Mouse (Mus musculus): ENCODE data around the gene Tnks2. TPM values are rescaled to one million over a fixed set of nuclear protein-coding genes. Genes with fewer than 3 reads are reported as not detected.

Tnks2 gene
- total and polyA plus RNA-seq, 3 experiments, result 59.7 to 90.5 (median 73.1) TPM

GRCm38 (mm10) chr19:36845924-36846323 is 11.9 kb downstream of the Tnks2 start:
- H3K27me3 ChIP-seq (replicated peaks), result no peaks in the 10 kb centered on the region
- H3K4me1 ChIP-seq (ENCODE audit: control insufficient read depth in 1 of 2, insufficient read depth in 2 of 2), result no peaks in the 10 kb centered on the region
- H3K36me3 ChIP-seq (replicated peaks in 1 of 2; ENCODE audit: control insufficient read depth in 1 of 2, insufficient read depth in 1 of 2, low read length in 1 of 2), result peaks cover 36 to 81% of the 10 kb centered on the region in 2 experiments
- no peaks in the 10 kb centered on the region for H3K9me3 ChIP-seq (replicated peaks; ENCODE audit: low read length)
- H3K79me2 ChIP-seq (replicated peaks; ENCODE audit: control insufficient read depth, extremely low read depth, insufficient read depth, poor library complexity, severe bottlenecking), result peaks cover 54% of the 10 kb centered on the region
- H3K4me2 ChIP-seq (ENCODE audit: insufficient read depth, low read depth, poor library complexity, severe bottlenecking), result no peak overlapping the region
- no peak overlapping the region for H3K27ac ChIP-seq (ENCODE audit: insufficient read depth, low read depth)
- no peak overlapping the region for H3K4me3 ChIP-seq (replicated peaks in 1 of 3; ENCODE audit: low read depth in 2 of 3, low read length in 2 of 3, poor library complexity in 1 of 3)
- no peak overlapping the region for H3K9ac ChIP-seq (ENCODE audit: insufficient read depth, low read depth)
- dilution Hi-C loops (cut with MboI; ENCODE audit: extremely low pct_ligation_motif_present, extremely low pct_unique_long_range_greater_than_20kb, low sequenced_read_pairs) (no loop called here), in situ Hi-C loops (cut with MboI; ENCODE audit: low pct_ligation_motif_present, low pct_unique_long_range_greater_than_20kb, low sequenced_read_pairs) (loop anchor here (25.0 kb wide), 1 partner anchor 416 kb away; no protein-coding TSS in a partner anchor)
- TF ChIP-seq RCOR1 (conservative IDR thresholded peaks at IDR 0.05; ENCODE audit: low read depth, low read length), result no peak
- no peak for TF ChIP-seq NRF1 (IDR thresholded peaks at IDR 0.05; ENCODE audit: low read depth, low read length)
- DNase-seq (ENCODE audit: extremely low read depth), result no peak

GRCm38 (mm10) chr19:36853831-36854230 is 19.8 kb downstream of the Tnks2 start:
- H3K79me2 ChIP-seq (replicated peaks; ENCODE audit: control insufficient read depth, extremely low read depth, insufficient read depth, poor library complexity, severe bottlenecking), result peaks cover 5% of the 10 kb centered on the region; the same call in 1 of the 2 replicates
- H3K27ac ChIP-seq (ENCODE audit: insufficient read depth, low read depth), result no peak overlapping the region
- no peak overlapping the region for H3K4me3 ChIP-seq (replicated peaks in 1 of 3; ENCODE audit: low read depth in 2 of 3, low read length in 2 of 3, poor library complexity in 1 of 3)
- no peak for DNase-seq (ENCODE audit: extremely low read depth)
- H3K4me1 ChIP-seq (ENCODE audit: control insufficient read depth in 1 of 2, insufficient read depth in 2 of 2), result no peaks in the 10 kb centered on the region
- in situ Hi-C loops (cut with MboI; ENCODE audit: low pct_ligation_motif_present, low pct_unique_long_range_greater_than_20kb, low sequenced_read_pairs), result loop anchor here (10.0 kb wide), 1 partner anchor 141 kb away; no protein-coding TSS in a partner anchor
- H3K9ac ChIP-seq (ENCODE audit: insufficient read depth, low read depth), result no peak overlapping the region
- dilution Hi-C loops (cut with MboI; ENCODE audit: extremely low pct_ligation_motif_present, extremely low pct_unique_long_range_greater_than_20kb, low sequenced_read_pairs), result no loop called here
- peaks cover 41 to 84% of the 10 kb centered on the region in 2 experiments for H3K36me3 ChIP-seq (replicated peaks in 1 of 2; ENCODE audit: control insufficient read depth in 1 of 2, insufficient read depth in 1 of 2, low read length in 1 of 2)
- H3K4me2 ChIP-seq (ENCODE audit: insufficient read depth, low read depth, poor library complexity, severe bottlenecking), result no peak overlapping the region
- H3K9me3 ChIP-seq (replicated peaks; ENCODE audit: low read length), result no peaks in the 10 kb centered on the region
- no peaks in the 10 kb centered on the region for H3K27me3 ChIP-seq (replicated peaks)
- TF ChIP-seq BHLHE40 (IDR thresholded peaks at IDR 0.05; ENCODE audit: low read depth, low read length) (no peak), JUND (conservative IDR thresholded peaks at IDR 0.05; ENCODE audit: low read depth, low read length) (no peak), RCOR1 (conservative IDR thresholded peaks at IDR 0.05; ENCODE audit: low read depth, low read length) (no peak), TCF12 (IDR thresholded peaks at IDR 0.05; ENCODE audit: low read depth, low read length) (no peak), MAX (IDR thresholded peaks at IDR 0.05; ENCODE audit: low read length) (no peak), RAD21 (IDR thresholded peaks at IDR 0.05; ENCODE audit: low read depth, low read length) (no peak), GABPA (IDR thresholded peaks at IDR 0.05; ENCODE audit: insufficient replicate concordance, low read depth, low read length) (no peak), KAT2A (IDR thresholded peaks at IDR 0.05; ENCODE audit: insufficient replicate concordance, low read length) (no peak), POLR2A (IDR thresholded peaks at IDR 0.05; ENCODE audit: low read depth, low read length) (no peak), ZC3H11A (IDR thresholded peaks at IDR 0.05; ENCODE audit: low read depth, low read length) (no peak), MEF2A (IDR thresholded peaks at IDR 0.05; ENCODE audit: borderline replicate concordance, low read depth, low read length) (no peak)

GRCm38 (mm10) chr19:36857851-36858250 is 23.8 kb downstream of the Tnks2 start:
- TF ChIP-seq SMC3 (IDR thresholded peaks at IDR 0.05; ENCODE audit: low read depth, low read length), result no peak
- TF ChIP-seq NRF1 (IDR thresholded peaks at IDR 0.05; ENCODE audit: low read depth, low read length), result no peak
- TF ChIP-seq KAT2A (IDR thresholded peaks at IDR 0.05; ENCODE audit: insufficient replicate concordance, low read length), result no peak
- no peak for TF ChIP-seq UBTF (IDR thresholded peaks at IDR 0.05; ENCODE audit: low read depth, low read length)
- TF ChIP-seq HCFC1 (IDR thresholded peaks at IDR 0.05; ENCODE audit: low read depth, low read length), result no peak
- no peak for TF ChIP-seq RCOR1 (conservative IDR thresholded peaks at IDR 0.05; ENCODE audit: low read depth, low read length)
- no peak for TF ChIP-seq NELFE (IDR thresholded peaks at IDR 0.05; ENCODE audit: low read depth, low read length)
- no peak for TF ChIP-seq JUND (conservative IDR thresholded peaks at IDR 0.05; ENCODE audit: low read depth, low read length)
- no peak for TF ChIP-seq POLR2A (IDR thresholded peaks at IDR 0.05; ENCODE audit: low read depth, low read length)
- in situ Hi-C loops (cut with MboI; ENCODE audit: low pct_ligation_motif_present, low pct_unique_long_range_greater_than_20kb, low sequenced_read_pairs), result loop anchor here (10.0 kb wide), 1 partner anchor 137 kb away; no protein-coding TSS in a partner anchor
- DNase-seq (ENCODE audit: extremely low read depth), result no peak
- Histone ChIP-seq H3K4me3 (replicated peaks in 1 of 3; ENCODE audit: low read depth in 2 of 3, low read length in 2 of 3, poor library complexity in 1 of 3) (no peak overlapping the region), H3K4me2 (ENCODE audit: insufficient read depth, low read depth, poor library complexity, severe bottlenecking) (no peak overlapping the region), H3K9ac (ENCODE audit: insufficient read depth, low read depth) (no peak overlapping the region), H3K27ac (ENCODE audit: insufficient read depth, low read depth) (no peak overlapping the region), H3K79me2 (replicated peaks; ENCODE audit: control insufficient read depth, extremely low read depth, insufficient read depth, poor library complexity, severe bottlenecking) (no peaks in the 10 kb centered on the region; the same call in 1 of the 2 replicates), H3K27me3 (replicated peaks) (no peaks in the 10 kb centered on the region), H3K9me3 (replicated peaks; ENCODE audit: low read length) (no peaks in the 10 kb centered on the region), H3K36me3 (replicated peaks in 1 of 2; ENCODE audit: control insufficient read depth in 1 of 2, insufficient read depth in 1 of 2, low read length in 1 of 2) (peaks cover 45 to 90% of the 10 kb centered on the region in 2 experiments), H3K4me1 (ENCODE audit: control insufficient read depth in 1 of 2, insufficient read depth in 2 of 2) (no peaks in the 10 kb centered on the region)
- dilution Hi-C loops (cut with MboI; ENCODE audit: extremely low pct_ligation_motif_present, extremely low pct_unique_long_range_greater_than_20kb, low sequenced_read_pairs), result no loop called here
